Mouse (Mus musculus): ENCODE measurements around the gene Hpn.

Gene Hpn

DNA sequence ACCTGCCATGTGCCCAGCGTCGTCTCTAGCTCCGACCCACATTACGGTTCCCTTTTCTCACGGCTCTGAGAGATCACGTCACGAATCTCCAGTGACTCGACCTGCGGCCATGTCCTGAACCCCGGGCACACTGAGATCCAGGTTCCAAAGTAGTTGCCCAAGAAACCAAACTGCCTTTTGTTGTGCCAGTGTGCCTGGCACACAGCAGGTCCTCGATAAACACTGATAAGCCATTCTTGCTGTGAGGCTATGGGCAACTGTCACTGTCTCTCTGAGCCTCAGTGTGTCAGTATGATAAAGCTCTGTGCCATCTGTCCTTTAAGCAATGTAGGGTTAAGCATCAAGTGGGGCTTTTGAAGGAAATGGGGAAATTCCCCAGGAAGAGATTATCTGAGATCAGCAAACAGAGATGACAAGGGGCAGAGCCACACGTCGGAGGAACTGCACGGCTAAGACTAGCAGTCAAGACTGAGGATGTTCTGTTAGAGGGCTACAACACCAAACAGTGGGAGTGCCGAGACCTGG, 4.2 kb downstream of the Hpn start:
- peak; percentile 81 for DNase-seq (ENCODE audit: low read depth, low spot score)

DNA sequence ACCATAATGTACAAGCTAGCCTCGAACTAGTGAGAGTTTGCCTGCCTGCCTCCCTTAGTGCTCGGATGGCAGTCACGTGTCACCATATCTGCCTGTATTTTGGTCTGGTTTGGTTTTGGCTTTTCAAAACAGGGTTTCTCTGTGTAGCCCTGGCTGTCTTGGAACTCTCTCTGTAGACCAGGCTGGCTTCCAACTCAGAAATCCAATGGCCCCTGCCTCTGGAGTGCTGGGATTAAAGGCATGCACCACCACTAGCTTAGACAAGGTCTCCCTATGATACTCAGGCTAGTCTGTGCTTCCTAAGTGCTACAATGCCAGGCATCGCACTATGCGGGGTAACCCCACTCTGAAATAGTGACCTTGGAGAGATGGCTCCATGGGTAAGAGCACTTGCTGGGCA, 5.3 kb downstream of the Hpn start:
- DNase-seq (ENCODE audit: low read depth, low spot score) = no peak

DNA sequence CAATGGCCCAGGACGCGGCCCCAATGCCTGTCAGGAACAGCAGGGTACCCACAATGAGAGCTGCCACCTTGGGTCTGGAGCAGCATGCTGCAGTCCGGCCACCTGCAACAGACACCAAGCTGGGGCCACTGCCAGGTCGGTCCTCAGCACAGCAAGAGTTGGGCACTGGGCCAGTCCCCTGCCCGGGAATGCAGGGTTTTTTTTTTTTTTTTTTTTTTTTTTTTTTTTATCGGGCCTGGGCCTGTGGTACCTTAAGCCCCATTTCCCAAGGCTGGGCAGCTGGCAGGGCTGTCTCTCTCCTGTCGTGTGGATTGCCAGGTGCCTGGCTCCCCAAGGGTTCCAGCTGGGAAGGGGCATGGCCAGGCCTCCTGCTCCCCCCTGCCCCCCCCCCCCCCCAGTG, 6.0 kb downstream of the Hpn start:
- DNase-seq (ENCODE audit: low read depth, low spot score) = no peak

DNA sequence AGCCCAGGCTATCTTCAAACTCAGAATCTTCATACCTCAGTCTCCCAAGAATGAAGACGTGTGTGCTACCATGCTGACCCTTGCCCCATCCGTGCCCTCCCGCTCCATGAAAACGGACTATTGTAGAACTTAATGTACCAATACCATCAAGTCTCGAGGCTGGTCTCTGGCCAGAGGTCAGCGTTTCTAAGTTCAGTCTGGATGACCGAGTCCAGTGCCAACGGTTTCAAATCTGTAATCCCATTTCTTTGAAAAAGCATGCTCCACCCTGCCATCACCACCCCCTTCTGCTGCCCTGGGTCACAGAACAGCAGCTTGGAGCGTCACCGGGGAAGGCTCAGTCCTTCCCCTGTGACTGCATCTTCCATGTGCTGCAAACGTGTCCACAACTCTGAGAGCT, 7.3 kb downstream of the Hpn start:
- no peak for DNase-seq (ENCODE audit: low read depth, low spot score)

DNA sequence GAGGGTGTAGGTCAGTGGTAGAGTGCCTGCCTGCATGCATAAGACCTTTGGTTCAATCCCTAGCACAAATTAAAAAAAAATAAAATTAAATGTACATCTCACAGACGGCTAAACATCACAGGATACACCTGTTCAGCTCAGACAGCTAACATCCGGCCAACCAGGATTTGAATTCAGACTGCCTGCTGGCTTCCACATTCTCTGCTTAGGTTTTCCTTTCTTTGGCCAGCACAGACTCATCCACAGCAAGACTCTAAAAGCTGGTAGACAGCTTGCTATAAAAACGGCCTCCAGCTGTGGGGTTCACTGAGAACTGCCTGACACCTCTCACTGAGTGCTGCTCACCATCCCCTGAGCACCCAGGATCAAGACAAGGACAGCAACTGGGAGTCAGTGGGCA, 8.9 kb downstream of the Hpn start:
- no peak for DNase-seq (ENCODE audit: low read depth, low spot score)

DNA sequence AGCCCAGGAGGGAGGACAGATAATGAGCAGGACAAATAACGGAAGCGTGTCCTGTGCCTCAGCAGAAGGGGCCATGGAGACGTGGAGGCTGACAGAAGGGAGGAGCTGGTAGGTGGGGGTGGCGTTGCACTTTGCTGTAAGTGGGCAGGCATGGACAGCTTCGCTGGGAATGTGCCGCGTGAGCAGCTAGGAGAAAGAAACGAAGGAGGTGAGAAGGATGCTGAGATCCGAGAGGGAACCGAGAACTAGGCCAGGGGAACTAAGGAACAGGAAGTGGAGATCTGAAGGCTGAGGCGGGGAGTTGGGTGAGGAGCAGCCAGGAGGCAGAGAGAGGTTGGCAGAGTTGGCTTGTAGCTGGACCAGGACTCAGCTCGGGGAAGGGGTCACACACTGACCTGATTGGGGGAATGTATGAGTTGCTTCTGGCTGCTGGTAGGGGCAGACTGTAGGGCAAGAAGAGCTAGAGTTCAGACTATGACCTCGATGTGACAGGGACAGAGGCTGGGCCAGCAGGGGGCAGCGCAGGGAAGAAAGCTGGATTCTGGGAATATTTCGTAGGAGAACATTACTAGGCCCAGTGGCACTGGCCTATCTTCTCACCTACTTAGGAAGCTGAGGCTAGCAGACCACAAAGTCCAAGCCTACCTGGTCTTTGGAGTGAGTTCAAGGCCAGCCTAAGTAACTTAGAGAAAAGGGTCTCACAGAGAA, 9.9 kb downstream of the Hpn start:
- DNase-seq (ENCODE audit: low read depth, low spot score) = peak; percentile 45

DNA sequence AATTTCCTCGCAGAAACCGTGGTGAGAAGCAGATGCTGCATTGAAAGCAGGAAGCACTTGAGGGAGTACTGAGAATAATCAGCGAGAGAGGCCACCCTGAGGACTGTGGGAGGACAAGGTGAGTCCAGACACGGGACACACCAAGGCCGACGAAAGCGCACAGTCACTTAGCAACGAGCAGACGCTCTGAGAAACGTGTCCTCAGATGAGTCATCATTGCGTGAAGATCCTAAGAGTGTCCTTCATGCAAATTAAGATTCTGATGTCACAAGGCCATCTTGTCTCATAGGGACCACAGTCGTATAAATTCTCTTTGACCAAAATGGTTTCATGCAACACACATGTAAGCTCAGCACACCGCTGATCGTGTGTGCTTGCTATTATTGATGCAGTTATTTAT, 14.3 kb downstream of the Hpn start:
- no peak for DNase-seq (ENCODE audit: low read depth, low spot score)

DNA sequence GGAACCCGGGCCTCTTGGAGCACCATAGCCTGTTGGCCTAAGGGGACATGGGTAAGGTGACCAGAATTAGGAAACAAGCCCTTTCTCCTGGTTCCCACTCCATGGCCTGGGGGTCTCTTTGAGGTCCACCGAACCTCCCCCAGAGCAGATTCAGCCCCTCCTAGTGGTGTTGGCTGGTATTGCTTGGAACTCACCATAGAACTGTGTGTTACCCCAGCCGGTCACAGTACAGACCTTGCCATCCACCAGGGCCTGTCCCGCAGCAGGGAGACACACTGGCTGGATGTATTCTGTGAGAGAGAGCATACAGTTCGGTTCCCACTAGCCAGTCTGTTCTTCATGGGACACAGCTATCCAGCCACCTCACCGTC, 15.5 kb downstream of the Hpn start:
- DNase-seq (ENCODE audit: low read depth, low spot score) = no peak

DNA sequence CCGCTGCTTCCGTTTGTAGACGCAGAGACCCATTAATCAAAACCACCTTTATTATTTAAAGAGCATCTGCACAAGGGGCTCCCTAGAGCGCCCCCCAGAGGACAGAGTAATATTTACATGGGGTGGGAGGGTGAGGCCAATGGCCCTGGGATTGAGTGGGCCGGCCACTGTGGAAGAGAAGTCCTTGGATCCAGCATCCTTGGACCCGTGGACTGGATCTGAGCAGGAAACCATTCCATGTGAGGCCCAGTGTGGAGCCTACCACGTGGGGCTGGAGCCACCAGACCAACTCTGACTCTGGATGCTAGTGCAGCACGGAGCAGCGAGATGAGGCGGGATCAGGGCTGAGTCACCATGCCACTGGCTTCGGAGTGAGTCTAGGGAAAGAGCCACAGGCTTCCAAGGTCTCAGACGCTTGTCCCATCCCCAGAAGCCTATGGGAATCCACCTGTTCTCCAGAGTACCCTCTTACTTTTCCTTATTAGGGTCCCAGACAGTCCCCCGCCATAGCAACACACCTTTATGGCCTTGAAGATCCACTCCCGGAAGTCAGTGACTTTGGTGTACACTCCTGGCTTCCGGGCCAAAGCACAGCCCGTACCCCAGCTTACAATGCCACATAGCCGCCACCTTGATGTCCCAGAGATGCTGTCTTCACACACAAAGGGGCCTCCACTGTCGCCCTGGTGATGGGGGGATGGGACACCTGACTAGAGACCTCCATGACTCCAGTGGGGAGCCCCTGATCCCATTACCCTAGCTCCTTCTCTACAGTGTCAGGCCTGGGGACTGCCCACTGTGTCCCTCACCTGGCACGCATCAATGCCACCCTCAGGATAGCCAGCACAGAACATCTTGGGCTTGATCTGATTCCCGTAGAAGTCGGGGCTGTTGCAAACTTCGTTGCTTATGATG, 16.1 kb downstream of the Hpn start:
- DNase-seq (ENCODE audit: low read depth, low spot score) = no peak

DNA sequence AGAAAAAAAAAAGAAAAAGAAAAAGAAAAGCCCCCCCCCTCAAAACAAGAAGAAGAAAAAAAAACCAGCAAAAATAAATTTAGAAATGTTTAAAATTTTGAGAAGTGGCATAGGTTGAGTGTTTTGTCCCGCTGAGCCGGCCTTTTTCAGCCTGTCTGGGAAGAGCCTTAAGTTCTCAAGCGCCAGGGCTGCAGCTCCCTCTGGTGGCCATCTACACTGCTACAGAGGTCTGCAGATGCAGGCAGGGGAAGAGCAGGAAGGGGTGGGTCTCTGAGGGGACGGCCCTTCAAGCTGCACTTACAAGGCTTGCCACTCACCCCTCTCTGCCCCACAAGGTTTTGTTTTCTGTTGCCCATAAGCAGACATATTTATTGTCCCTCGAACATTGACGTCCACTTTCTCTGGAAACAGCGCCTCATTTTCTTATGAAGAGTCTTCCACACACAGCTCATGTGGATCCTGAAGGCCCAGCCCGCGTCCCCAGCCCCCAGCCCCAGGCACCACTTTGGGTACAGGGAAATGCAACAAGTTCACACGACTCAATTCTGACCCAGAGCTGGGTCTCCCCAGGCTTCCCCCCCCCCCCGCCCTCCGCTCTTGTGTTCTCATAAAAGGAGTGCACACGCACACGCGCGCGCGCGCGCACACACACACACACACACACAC, 17.4 kb downstream of the Hpn start:
- DNase-seq (ENCODE audit: low read depth, low spot score) = peak; percentile 95

DNA sequence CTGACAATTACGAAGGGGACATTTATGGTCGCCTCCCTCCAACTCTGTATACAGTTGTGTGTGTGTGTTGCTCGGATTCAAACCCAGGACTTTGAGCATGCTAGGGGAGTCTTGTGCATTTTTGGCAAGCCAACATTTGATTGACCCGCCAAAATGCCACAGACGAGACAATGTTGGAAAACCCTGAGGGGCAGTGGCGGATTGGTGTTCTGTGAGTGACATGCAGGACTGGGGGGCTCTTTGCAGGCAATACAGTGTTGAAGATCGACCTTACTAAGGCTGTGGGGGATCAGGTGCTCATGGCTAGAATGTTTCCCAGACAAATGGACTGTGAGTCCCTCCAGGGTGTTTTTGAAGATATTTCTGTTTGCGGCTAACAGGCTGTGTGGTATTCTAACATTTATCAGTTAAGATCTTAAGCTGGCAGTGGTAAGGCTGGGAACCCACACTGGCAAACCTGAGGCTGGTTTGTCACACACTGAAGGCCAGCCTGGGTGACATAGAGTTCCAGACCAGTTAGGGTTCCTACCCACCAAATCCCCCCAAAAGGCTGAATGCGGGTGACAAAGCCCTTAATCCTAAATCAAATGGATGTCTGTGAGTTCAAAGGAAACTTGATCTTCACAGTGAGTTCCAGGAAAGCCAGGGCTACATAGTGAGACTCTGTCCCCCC, 18.1 kb downstream of the Hpn start:
- DNase-seq (ENCODE audit: low read depth, low spot score) = no peak

DNA sequence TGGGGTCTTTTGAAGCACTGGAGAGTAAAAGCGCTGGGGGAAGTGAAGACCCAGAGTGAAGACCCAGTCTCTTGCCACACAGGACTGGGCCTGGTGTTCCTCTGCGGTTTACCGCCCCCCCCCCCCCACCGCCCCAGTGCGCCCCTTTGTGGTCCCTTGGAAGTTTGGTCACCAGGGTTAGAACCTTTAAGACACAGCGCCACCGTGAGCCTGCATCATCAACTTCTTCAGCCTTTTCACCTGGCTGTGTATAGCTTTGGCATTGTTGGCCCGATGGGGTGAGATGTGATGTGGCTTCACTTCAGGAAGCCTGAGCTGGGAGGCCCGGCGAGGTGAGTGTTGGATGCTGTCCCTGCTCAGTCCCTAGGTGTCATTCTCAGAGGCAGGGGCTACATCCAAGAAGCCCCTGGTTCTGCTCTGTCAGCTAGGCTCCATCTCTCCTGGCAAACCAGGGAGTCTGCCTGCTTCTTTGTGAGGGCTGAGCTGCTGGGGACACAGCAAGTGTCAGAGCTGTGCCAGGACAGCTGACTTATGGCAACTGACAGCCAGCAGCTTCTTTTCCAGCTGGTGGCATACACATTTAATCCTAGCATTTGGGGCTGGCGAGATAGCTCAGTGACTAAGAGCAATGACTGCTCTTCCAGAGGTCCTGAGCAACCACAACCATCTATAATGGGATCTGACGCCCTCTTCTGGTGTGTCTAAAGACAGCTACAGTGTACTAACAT, 20.2 kb downstream of the Hpn start:
- peak; percentile 58 for DNase-seq (ENCODE audit: low read depth, low spot score)

DNA sequence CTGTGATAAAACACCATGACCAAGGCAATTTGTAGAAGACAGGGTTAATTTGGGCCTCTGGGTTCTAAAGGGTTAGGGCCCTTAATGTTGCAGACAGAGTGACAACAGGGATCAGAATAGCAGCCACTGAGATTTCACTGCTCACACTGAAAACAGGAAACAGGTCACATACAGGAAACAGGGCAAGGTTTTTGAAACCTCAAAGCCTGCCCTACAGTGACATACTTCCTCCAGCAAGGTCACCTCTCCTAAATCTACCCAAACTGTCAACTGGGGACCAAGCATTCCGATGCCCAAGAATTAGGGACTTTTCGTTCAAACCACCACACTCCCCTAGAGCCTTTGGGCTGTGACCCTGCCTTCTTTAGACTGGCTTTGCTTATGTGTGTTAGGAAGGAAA, 25.4 kb downstream of the Hpn start:
- DNase-seq (ENCODE audit: low read depth, low spot score) = peak; percentile 77

DNA sequence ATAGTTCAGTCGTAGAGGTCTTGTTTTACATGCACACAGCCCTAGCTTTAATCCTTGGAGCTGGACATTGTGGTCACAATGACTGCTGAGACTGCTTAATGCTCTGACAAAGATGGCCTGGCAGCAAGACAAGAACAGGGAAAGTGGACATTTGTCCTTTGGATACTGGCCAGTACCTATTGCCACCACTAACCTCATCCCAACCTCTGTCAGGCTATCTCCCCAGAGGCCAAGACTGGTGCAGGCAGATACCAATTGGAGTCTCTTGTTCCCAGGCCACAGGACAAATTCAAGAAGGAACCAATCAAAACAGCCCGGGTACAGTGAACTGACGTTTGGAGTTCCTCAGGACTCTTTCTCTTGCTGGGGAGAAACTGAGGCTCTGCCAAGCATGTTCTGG, 26.9 kb downstream of the Hpn start:
- DNase-seq (ENCODE audit: low read depth, low spot score) = no peak

DNA sequence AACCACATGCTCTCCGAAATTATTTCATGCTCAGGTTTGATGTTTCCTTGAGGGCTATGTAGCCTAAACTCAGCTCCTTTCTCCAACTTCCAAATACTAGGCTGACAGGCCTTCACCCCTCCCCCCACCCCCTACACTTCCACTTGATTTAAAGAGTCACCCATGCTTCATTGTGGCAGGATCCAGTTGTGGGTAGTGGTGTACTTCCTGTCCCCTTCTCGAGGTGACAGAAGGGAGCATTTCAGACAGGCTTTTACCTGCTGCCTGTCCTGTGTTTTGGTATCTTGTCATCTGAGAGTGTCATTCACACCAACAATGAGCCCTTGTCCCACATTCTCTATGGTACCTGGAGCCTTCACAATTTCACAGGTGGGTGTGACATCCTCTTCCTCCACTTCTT, 27.8 kb downstream of the Hpn start:
- DNase-seq (ENCODE audit: low read depth, low spot score) = peak; percentile 53

DNA sequence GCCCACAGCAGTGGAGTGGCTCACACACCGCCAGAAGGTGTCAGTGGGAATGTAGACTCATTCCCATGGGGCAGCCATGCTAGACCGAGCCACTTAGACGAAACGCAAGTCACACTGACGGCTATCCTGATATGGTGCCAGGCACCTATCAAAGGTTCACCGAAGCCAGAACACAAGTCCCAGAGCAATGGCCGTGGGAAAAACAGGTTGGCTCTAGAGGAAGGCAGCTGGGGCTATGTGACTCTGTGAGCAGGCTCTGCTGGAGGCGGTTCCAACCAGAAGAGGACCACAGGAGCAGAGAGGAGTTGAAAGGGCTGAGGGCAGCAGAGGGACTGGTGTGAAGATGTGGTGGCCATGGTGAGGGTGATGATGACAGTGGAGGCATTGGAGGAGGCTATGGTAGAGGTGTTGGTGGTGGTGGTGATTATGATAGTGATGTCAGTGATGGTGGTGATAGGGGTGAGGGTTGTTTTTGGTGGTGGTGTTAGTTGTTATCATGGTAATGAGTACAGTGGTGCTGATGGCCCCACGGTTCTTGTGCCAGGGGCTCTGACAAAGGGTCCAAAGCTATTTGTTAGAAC, 28.8 kb downstream of the Hpn start:
- no peak for DNase-seq (ENCODE audit: low read depth, low spot score)

DNA sequence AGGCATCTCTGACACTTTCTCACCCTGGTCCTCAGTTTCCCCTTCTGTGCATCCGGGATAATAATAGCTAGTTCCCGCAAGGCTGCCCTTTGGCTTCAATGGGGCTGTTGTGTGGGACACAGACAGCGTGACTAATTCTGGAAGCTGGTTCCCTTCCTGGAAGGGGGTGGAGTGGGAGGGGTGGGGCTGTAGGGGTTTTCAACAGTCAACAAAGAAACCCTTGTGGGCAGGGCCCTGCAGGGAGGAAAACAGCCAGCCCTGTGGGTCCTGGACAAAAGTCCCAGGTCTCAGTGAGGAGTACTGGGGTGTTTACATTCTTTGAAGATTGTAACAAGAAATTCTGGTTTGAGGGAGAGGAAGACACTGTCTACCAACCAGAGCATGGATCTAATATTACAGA, 29.9 kb downstream of the Hpn start:
- no peak for DNase-seq (ENCODE audit: low read depth, low spot score)

DNA sequence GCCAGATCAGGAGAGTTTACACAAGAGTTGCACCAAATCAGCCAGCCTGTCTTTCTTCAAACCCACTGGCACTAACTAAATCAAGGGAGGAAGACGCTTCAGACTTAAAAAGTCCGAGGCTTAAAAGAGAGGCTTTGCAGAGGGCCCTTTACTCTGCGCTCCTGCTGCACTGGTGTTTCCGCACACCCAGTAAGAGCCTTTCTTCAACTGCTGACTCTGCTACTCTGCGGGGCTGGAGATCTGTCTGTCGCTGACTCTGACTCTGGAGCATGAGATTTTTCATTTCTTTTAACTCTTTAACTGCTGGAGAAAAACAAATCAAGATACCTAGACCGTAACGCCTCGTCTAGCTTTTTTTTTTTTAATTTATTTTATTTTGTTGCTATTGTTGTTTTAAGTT, 30.9 kb downstream of the Hpn start:
- DNase-seq (ENCODE audit: low read depth, low spot score) = no peak

DNA sequence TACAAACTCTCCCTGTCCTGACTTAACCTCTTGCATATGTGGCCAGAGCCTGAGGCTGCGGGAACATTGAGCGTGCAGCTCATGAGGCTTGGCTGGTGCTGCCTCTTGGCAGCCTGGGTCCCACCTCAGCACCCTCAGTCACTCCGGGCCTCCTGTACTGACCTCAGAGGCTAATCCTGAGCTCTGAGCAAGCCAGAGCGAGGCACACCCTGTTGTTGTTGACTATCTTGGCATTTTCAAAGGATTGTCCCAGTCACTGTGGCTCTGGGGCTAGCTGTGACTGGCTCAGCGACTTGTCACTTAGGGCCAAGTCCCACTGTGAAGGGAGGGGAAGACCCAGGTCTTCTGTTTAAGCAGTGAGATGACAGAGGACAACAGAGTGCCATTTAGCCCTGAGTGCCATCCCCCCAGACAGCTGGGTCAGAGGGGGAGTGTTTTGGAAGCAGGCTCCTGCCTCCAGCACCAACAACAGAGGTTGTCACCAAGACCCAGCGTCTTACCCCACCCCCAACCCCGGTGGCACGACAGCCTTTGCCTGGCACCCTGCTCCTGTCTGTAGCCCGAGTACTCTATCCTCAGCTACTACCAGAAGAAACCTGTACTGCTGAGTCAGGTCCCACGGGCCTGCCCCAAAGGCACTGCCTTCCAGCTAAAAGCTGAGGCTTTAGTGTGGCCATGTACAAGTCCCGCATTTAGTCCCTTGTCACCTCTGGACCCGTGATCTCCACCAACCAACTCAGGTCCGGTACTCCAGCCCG, 32.1 kb downstream of the Hpn start:
- no peak for DNase-seq (ENCODE audit: low read depth, low spot score)

DNA sequence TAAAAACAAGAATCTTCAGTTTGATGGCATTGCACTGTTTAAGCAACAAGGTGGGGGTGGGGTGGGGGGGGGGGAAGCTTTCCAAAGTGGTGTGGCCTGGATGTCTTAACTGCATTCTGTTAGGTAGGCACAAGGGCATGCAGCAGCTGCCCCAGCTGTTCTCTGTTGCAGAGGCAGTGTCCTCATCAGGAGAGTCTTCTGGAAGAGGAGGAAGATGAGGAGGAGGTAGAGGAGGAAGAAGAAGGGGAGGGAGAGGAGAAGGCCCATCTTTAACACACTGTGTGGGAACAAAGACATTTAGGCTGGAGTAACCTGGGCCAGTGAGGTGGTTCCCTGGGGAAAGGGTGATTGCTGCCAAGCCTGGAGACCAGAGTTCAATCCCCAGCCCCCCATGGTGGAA, 33.0 kb downstream of the Hpn start:
- DNase-seq (ENCODE audit: low read depth, low spot score) = no peak

Measured in CD4-positive, CD25-positive, alpha-beta regulatory T cell, adult 2 months (primary cell).